Mouse (Mus musculus) intestine, embryonic 14.5 days (tissue): Measurements from ENCODE around the gene Ap1m2. TPM values are rescaled to one million over a fixed set of nuclear protein-coding genes. Genes with fewer than 3 reads are reported as not detected.

Source experiments
- polyA plus RNA-seq: library from polyadenylated mRNA; unstranded; fragments of >200 nt; fragmentation: Nextera tagmentation; extraction: Ambion mirVana; gene quantifications from 2 replicates; pipeline ENCODE4 v1.2.1, GENCODE M21; 2014

The Ap1m2 gene
- polyA plus RNA-seq, 1 experiment from 2014 or later = 75.8 TPM

Other genes with a start within 250 kb of the Ap1m2 start
- gene Zglp1, start 245.2 kb downstream of the Ap1m2 start, polyA plus RNA-seq = 1.3 TPM in 1 of 2 replicates, not detected in the other
- 0.20 and 0.74 TPM in 2 replicates for gene Gm49373, start 239.2 kb downstream of the Ap1m2 start, polyA plus RNA-seq
- 71.4 and 74.4 TPM in 2 replicates for gene Fdx1l, start 238.7 kb downstream of the Ap1m2 start, polyA plus RNA-seq
- gene Gm38431, start 220.3 kb downstream of the Ap1m2 start, polyA plus RNA-seq = 2.2 and 3.7 TPM in 2 replicates
- 84.1 and 87.5 TPM in 2 replicates for gene Raver1, start 220.3 kb downstream of the Ap1m2 start, polyA plus RNA-seq
- 11.7 and 12.1 TPM in 2 replicates for gene Tyk2, start 181.1 kb downstream of the Ap1m2 start, polyA plus RNA-seq
- gene Cdc37, start 162.4 kb downstream of the Ap1m2 start, polyA plus RNA-seq = 307 and 327 TPM in 2 replicates
- gene Pde4a, start 146.6 kb downstream of the Ap1m2 start, polyA plus RNA-seq = 6.7 and 7.0 TPM in 2 replicates
- 41.0 and 43.0 TPM in 2 replicates for gene Keap1, start 73.0 kb downstream of the Ap1m2 start, polyA plus RNA-seq
- gene S1pr5, start 63.9 kb downstream of the Ap1m2 start, polyA plus RNA-seq = 0.07 and 0.13 TPM in 2 replicates
- 42.6 and 45.4 TPM in 2 replicates for gene Atg4d, start 47.0 kb downstream of the Ap1m2 start, polyA plus RNA-seq
- gene Kri1, start 24.4 kb downstream of the Ap1m2 start, polyA plus RNA-seq = 12.8 TPM in 2 replicates
- gene Cdkn2d, start 20.9 kb downstream of the Ap1m2 start, polyA plus RNA-seq = 43.7 and 44.8 TPM in 2 replicates
- 70.1 and 74.6 TPM in 2 replicates for gene Slc44a2, start 8.4 kb upstream of the Ap1m2 start, polyA plus RNA-seq
- gene Ilf3, start 55.5 kb upstream of the Ap1m2 start, polyA plus RNA-seq = 179 and 188 TPM in 2 replicates
- 69.9 and 77.3 TPM in 2 replicates for gene Qtrt1, start 99.5 kb upstream of the Ap1m2 start, polyA plus RNA-seq
- 65.2 and 67.3 TPM in 2 replicates for gene Dnm2, start 112.6 kb upstream of the Ap1m2 start, polyA plus RNA-seq
- gene Tmed1, start 197.9 kb upstream of the Ap1m2 start, polyA plus RNA-seq = 88.4 and 91.0 TPM in 2 replicates
- 3.1 and 4.2 TPM in 2 replicates for gene AB124611, start 213.8 kb upstream of the Ap1m2 start, polyA plus RNA-seq
- gene Carm1, start 234.6 kb upstream of the Ap1m2 start, polyA plus RNA-seq = 39.5 and 54.4 TPM in 2 replicates